Mouse (Mus musculus) retina, adult 2 months (tissue): ENCODE measurements at regions not wholly inside any gene's neighbourhood (a gene's known extent, or its start where the extent isn't known, plus 50 kb on each side); places are given as distances from the start of the nearest gene placed in this dataset.
"Not testable (repeated sequence)": the region's sequence is repeated elsewhere in the genome, so short reads cannot be mapped to it uniquely, and the experiment has no call there.

ENCODE experiments used
- DNase-seq: peaks from one replicate; pipeline ENCODE4 v3.0.0-alpha.2; 2012; ENCODE audit warnings: low read depth, low spot score

DNA sequence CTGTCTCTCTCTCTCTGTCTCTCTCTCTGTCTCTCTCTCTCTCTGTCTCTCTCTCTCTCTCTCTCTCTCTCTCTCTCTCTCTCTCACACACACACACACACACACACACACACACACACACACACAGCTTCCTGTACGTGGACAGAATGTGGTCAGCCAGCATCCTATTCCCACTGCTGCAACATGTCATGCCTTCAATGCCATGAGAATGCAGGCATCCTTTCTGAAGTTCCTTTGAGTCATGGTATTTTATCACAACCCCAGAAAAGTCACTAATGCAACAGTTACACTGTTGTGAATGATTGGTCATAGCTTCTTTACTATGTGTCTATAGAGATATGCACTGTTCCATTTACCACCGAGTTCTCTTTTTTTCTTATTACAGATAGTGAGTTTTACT, 365.8 kb upstream of the Id2 start:
- DNase-seq, result not testable (repeated sequence)

DNA sequence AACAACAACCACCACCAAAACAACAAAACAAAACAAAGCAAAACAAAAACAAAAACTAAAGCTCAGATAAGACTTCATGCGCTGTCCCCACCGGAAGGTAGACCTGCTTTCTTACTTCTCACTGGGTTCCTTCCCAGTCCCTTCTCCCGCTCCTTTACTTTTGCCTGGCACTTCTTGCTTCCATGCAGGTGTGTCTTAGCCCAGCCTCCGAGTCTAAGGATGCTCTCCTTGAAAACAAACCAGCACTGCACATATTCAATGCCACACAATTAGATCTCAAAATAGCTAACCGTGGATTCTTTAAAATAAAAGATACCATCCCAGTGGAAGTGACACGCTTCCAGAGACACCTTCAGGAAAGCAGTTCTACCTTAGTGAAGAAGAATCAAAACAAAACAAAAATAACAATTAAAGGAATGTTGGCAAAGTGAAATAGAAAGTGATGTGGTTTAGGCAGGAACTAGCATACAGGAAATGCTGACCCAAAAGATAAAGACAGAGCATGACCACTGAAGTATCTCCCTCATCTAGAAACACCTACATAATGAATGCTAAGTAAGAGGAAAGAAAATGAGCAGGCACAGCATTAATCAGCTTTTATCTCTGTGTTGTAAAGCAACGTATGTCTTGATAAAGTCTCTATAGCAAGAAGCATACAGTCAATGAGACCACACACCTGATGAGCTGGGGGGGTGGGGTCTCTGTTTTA, 358.5 kb upstream of the Id2 start:
- no peak for DNase-seq

DNA sequence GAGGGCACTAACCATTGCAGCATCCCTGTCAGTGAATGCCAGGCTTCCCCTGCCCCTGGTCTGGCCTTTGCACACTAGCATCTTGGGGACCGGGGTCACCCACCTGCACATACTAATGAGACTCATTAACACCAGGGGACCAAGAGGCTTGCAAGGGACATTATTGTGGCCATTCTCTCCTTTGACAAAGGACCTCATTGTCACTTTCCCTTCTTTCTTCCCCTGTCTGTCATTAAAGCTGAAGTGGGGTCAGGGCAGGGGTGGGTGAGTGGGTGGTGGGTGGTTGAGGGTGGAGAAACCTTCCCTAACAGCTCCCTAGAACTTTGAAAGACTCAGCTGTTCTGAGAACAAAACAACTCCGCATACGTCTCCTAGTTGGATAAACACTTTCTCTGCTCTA, 356.4 kb upstream of the Id2 start:
- DNase-seq, result no peak

DNA sequence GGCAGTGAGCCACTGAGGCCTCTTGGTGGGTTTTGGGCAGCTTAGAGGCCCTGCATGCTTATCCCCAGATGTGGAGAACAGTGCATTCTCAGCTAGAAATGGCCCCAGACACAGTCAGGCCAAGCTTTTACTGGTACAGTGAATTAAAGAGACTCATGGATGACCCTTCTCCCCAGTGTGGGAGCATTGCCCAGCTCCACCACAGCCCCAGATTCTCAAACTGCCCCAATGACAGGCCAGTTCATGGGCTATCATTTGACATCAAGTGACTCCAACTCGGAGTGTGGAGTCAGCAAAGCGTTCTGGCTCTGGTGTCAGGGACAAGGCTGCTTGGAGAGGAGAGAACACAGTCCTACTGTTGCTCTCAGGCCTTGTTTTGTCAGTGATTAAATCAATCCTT, 354.2 kb upstream of the Id2 start:
- no peak for DNase-seq

DNA sequence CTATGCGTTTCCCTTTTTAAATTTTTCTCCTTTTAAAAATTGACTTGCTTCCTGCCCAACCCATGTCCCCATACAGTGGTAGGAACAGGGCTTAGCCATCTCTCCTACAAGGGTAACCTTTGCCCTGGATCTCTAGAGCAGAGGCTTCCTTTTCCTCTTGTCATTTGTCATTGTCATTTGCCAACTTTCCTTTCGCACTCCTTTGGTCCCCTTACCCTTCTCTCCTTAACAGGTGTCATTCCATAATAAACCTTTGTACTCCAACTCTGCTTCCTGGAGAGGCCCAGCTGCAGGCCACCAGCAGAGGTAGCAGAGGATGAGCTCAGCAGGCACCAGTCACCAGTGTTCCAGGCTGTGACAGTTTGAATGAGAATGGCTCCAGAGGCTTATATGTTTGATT, 347.4 kb upstream of the Id2 start:
- DNase-seq, result no peak

DNA sequence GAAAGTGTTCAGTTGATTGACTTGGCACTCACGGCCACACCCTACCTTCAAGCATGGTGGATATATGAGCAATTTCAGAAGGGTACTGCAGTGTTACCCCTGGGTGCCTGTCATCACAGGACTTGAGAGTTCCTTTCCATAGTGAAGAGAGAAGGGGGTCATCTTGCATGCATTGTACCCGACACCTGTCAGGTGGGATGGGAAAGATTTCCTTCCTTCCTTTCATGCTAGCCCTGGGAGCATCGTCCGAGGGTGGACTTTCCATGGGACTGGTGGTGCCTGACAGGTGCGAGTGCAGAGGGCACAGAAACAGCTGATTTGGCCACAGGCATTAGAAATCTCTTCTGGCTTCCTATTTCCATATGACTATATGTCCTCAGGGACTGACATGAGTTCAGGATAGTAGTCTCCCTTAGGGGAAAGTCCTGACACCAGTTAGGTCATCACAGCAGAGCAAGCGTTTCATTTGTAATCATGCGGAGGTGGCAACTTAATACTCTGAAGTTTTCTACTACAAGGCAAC, 342.1 kb upstream of the Id2 start:
- DNase-seq, result no peak

- DNase-seq, result no peak
Measured at GRCm38 (mm10) chr12:25438217-25439028, 341.5 kb upstream of the Id2 start.

GRCm38 (mm10) chr12:25437556-25437955, 340.6 kb upstream of the Id2 start:
- DNase-seq, result no peak

DNA sequence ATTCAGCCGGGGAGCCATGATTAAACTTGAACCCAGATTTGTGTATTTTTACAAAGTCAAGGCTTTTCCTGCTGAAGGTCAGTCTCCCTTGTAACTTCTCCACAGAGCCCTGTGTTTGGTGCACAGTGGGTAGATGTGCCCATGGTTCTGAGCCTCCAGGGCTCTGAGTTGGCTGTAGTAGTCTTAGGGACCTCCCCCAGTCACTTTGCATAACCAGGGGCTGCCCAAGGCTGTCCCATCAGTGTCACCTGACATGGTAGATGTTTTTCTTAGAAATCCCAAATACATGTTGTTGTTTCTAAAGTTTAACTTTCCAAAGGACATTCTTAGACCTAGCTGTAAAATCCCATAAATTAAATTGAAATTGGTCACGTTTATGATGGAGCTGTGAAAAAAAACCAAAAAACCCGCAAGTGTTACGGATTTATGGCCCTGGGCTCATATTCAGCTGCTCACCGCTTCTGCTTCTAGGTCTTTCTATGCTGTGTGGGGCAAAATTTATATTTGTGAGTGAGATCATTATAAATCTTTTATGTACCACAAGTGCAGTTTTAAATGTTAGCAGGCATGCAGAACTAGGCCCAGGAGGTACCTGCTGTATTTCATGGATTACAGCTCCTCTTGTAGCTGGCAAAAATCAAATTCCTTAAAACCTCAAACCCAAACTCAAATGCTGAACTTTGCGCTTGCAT, 339.4 kb upstream of the Id2 start:
- no peak for DNase-seq

DNA sequence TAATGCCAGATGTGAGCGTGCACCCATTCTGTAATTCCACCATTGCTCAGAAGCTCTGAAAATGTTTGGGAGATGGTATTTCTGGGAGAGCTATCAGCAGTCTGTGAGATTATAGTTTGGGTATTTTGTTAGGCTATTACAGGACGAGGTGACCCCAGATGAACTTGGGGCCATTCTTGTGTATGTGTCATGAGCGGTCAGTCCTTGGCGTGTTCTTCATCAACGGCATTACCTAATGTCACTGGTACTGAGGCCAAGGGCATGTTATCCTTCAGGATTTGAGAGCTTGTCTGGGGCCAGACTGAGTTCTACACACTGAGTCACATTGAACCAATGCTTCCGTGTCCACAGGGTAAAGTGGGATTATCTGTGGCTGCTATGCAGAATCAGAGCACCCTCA, 335.9 kb upstream of the Id2 start:
- no peak for DNase-seq

DNA sequence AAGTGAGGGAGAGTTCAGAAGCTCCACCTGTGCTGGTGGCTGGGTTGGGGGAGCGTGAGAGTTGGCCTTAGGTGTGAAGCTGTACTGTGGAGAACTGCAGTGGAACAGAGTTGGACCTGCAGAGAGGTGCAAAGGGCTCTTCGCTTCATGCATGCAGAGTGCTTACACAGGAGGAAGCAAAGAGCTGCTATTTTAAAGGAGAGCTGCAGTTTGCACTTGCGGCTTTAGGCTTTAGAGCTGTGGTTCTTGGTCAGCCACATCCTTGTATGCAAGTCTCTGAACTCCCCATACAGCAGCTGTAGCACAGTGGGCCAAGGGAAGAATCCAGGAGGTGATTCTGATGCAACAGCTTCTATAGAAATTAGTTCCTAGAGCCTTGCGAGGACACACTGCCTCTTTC, 334.0 kb upstream of the Id2 start:
- no peak for DNase-seq

DNA sequence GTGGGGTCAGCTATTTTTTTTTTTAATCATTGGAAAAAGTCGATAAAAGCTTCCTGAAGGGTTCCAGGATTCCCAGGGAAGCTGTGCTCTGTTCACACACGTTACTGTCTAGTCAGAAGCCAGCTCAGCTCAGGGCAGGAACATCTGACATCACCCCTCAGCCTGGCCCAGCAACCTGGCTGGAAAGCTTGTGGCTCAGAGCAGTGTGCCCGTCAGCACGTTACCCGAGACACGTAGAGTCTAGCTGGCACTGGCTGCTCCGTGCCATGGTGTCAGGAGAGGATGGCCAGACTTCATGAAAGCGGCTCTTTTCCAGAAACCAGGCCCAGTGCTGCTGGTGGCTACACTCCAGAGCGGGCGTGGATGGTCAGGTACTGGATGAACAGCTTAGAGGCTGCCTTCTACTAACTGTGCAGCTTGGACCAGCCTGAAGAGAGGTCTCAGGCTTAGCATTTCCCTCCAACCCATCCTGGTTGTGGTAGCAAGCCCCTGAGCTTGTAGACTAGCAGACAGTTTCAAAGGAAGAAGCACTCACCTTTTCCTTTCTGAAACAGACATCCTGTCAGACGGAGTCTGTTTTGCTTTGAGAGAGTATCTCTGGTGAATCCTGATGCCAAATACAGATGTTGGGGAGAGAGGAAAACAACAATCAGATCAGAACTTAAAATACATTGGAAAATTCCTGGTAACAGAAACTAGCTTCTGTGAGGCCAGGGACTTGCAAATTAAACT, 331.1 kb upstream of the Id2 start:
- no peak for DNase-seq

DNA sequence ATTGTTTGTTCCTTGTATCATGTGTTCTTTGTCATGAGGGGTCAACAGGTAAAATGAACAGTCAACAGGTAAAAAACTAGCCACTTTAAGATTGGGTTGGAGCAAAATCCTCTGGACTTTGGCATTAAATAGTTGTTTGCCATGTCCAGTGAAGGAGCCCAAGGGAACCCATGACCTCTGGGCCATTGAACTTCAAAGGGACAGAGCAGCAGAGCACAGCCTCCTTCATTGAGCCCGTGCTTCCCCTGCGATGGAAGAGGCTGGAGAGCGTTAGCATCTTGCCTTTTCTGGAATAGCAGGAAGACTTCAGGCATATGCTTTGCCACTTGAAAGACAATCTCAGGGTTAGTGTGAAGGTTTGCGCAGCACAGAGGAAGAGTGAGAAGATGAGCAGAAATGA, 320.4 kb upstream of the Id2 start:
- DNase-seq, result no peak

- DNase-seq, result no peak
Measured at GRCm38 (mm10) chr12:25416571-25416970, 319.6 kb upstream of the Id2 start.

DNA sequence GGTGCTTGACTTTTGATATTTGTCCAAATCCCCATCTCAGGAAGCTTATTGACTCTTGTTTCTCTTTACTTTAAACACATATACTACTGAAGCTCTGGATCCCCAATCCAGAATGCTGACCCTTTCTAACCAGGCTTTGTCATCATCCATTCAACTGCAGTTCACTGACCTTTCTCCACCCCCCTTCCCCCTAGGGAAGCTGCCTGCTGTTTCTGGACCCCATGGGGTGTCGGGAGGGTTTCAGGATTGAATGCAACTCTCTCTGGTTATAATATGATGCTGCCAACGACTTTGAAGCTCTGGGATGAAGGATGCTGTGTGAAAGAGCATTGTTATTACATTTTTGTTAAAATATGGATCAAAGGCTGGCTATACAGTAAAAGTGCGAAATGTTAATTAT, 318.7 kb upstream of the Id2 start:
- DNase-seq, result no peak

GRCm38 (mm10) chr12:25415232-25415631, 318.3 kb upstream of the Id2 start:
- no peak for DNase-seq

DNA sequence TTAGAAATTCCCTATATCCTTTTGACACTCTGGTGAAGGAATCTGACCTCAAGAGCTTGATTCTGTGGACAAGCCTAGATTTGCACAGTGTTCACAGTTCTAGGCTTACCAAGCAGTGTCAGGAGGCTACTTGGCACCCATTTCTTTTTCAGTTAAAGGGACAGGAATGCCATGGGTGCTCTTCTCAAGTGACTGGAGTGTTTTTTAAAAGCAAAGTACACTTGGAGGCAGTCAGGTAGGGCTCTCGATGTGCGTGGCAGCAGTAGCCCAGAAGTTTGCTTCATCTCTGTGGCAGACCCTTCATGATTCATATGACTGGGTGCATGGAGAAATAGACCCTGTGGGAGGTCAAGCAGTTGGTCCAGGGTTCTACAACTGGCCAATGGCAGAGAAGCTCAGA, 310.4 kb upstream of the Id2 start:
- DNase-seq, result no peak

GRCm38 (mm10) chr12:25400326-25400725, 303.4 kb upstream of the Id2 start:
- DNase-seq, result no peak

DNA sequence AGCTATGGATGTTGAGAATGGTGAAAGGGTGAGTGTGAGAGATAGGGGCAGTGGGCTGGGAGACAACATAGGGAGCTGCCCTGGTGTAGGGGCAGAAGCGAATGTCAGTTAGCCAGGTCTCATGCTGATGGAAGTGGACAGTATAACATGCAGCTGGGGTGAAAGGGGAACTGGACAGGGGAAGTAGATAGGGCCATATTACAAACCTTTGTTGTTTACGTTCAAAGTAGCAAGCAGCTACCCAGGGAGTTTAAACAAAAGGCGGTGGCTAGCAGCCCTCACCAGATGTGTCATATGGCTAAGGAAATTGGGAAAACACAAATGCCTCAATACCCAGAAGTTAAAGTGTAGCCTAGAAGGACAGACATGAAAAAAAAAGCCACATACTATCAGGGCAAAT, 301.8 kb upstream of the Id2 start:
- DNase-seq, result no peak

DNA sequence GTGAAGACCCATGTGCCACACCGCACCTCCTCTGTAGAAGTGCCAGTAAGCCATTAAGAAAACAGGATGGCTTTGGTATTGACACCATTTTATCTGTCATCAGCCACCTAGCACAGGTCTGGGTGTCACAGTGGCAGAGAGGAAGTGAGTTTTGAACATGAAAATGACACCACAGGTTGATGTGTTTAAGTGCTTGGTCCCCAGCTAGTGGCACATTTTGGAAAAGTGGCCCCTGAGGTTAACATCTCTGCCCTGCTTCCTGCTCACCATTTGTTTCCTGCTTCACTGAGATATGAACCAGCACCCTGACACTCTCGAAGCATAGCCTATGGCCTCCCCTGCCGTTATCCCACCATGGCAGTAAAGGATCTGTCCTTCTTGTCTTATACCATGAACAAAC, 297.4 kb upstream of the Id2 start:
- no peak for DNase-seq

DNA sequence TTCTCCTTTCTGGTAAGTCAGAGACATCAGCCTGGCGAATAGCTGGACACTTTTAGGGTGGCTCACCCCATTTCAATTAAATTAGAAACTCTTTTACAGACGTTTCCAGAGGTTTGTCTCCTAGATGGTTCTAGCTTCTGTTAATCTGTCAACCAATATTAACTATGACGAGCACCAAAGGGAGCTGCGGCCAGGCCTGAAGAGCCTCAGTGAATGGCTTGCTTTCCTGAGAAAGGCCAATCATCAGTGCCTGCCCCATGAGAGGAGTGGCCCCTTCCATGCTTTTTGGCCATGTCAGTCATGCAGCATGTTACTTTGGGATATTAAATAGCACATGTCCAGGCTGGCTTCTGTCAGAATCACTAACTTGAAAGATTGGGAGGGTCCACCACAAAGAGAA, 296.6 kb upstream of the Id2 start:
- no peak for DNase-seq

- DNase-seq, result no peak
Measured at GRCm38 (mm10) chr12:25389202-25389601, 292.3 kb upstream of the Id2 start.
